Mouse (Mus musculus): ENCODE data around the gene Cbln3. TPM values are rescaled to one million over a fixed set of nuclear protein-coding genes. Genes with fewer than 3 reads are reported as not detected.

Cbln3 gene
- total and polyA plus RNA-seq, 3 experiments, result 0.17 to 0.26 (median 0.24) TPM

- H3K36me3 ChIP-seq (replicated peaks in 1 of 2; ENCODE audit: control insufficient read depth in 1 of 2, insufficient read depth in 1 of 2, low read length in 1 of 2), result no peaks in the 10 kb centered on the region
- H3K27me3 ChIP-seq (replicated peaks), result no peaks in the 10 kb centered on the region
- dilution Hi-C loops (cut with MboI; ENCODE audit: extremely low pct_ligation_motif_present, extremely low pct_unique_long_range_greater_than_20kb, low sequenced_read_pairs) (no loop called here), in situ Hi-C loops (cut with MboI; ENCODE audit: low pct_ligation_motif_present, low pct_unique_long_range_greater_than_20kb, low sequenced_read_pairs) (no loop called here)
- no peak for TF ChIP-seq SMC3 (IDR thresholded peaks at IDR 0.05; ENCODE audit: low read depth, low read length)
- no peak overlapping the region for H3K27ac ChIP-seq (ENCODE audit: insufficient read depth, low read depth)
- H3K4me1 ChIP-seq (ENCODE audit: control insufficient read depth in 1 of 2, insufficient read depth in 2 of 2), result peaks cover 0 to 7% of the 10 kb centered on the region in 2 experiments; a peak in 2 of 4 replicates
- H3K4me2 ChIP-seq (ENCODE audit: insufficient read depth, low read depth, poor library complexity, severe bottlenecking), result no peak overlapping the region
- H3K4me3 ChIP-seq (replicated peaks in 1 of 3; ENCODE audit: low read depth in 2 of 3, low read length in 2 of 3, poor library complexity in 1 of 3), result no peak overlapping the region
- H3K9me3 ChIP-seq (replicated peaks; ENCODE audit: low read length), result no peaks in the 10 kb centered on the region
- no peak overlapping the region for H3K9ac ChIP-seq (ENCODE audit: insufficient read depth, low read depth)
- H3K79me2 ChIP-seq (replicated peaks; ENCODE audit: control insufficient read depth, extremely low read depth, insufficient read depth, poor library complexity, severe bottlenecking), result no peaks in the 10 kb centered on the region
- no peak for DNase-seq (ENCODE audit: extremely low read depth)
Measured at GRCm38 (mm10) chr14:55838312-55838711, 45.9 kb downstream of the Cbln3 start.

GRCm38 (mm10) chr14:55834808-55835533 lies 49.2 kb downstream of the Cbln3 start:
- Histone ChIP-seq H3K9ac (ENCODE audit: insufficient read depth, low read depth) (no peak overlapping the region), H3K27ac (ENCODE audit: insufficient read depth, low read depth) (no peak overlapping the region), H3K79me2 (replicated peaks; ENCODE audit: control insufficient read depth, extremely low read depth, insufficient read depth, poor library complexity, severe bottlenecking) (no peaks in the 10 kb centered on the region), H3K36me3 (replicated peaks in 1 of 2; ENCODE audit: control insufficient read depth in 1 of 2, insufficient read depth in 1 of 2, low read length in 1 of 2) (no peaks in the 10 kb centered on the region), H3K4me1 (ENCODE audit: control insufficient read depth in 1 of 2, insufficient read depth in 2 of 2) (no peaks in the 10 kb centered on the region), H3K27me3 (replicated peaks) (peaks cover 10% of the 10 kb centered on the region), H3K4me3 (replicated peaks in 1 of 3; ENCODE audit: low read depth in 2 of 3, low read length in 2 of 3, poor library complexity in 1 of 3) (no peak overlapping the region), H3K4me2 (ENCODE audit: insufficient read depth, low read depth, poor library complexity, severe bottlenecking) (no peak overlapping the region), H3K9me3 (replicated peaks; ENCODE audit: low read length) (no peaks in the 10 kb centered on the region)
- in situ Hi-C loops (cut with MboI; ENCODE audit: low pct_ligation_motif_present, low pct_unique_long_range_greater_than_20kb, low sequenced_read_pairs), result no loop called here
- dilution Hi-C loops (cut with MboI; ENCODE audit: extremely low pct_ligation_motif_present, extremely low pct_unique_long_range_greater_than_20kb, low sequenced_read_pairs), result no loop called here
- DNase-seq (ENCODE audit: extremely low read depth), result no peak
- no peak for TF ChIP-seq JUN (IDR thresholded peaks at IDR 0.05; ENCODE audit: insufficient read depth, low read depth, low read length)
- no peak for TF ChIP-seq ZKSCAN1 (IDR thresholded peaks at IDR 0.05; ENCODE audit: borderline replicate concordance, low read depth, low read length)
- no peak for TF ChIP-seq JUND (conservative IDR thresholded peaks at IDR 0.05; ENCODE audit: low read depth, low read length)
- no peak for TF ChIP-seq EP300 (IDR thresholded peaks at IDR 0.05; ENCODE audit: low read length)

- peaks cover 19% of the 10 kb centered on the region for H3K27me3 ChIP-seq (replicated peaks)
Measured at GRCm38 (mm10) chr14:55833126-55833525, 51.1 kb downstream of the Cbln3 start.

More at GRCm38 (mm10) chr14:55833126-55833525, 51.1 kb downstream of the Cbln3 start:
- Histone ChIP-seq H3K27ac (ENCODE audit: insufficient read depth, low read depth) (no peak overlapping the region), H3K79me2 (replicated peaks; ENCODE audit: control insufficient read depth, extremely low read depth, insufficient read depth, poor library complexity, severe bottlenecking) (no peaks in the 10 kb centered on the region), H3K4me2 (ENCODE audit: insufficient read depth, low read depth, poor library complexity, severe bottlenecking) (no peak overlapping the region), H3K36me3 (replicated peaks in 1 of 2; ENCODE audit: control insufficient read depth in 1 of 2, insufficient read depth in 1 of 2, low read length in 1 of 2) (no peaks in the 10 kb centered on the region), H3K4me3 (replicated peaks in 1 of 3; ENCODE audit: low read depth in 2 of 3, low read length in 2 of 3, poor library complexity in 1 of 3) (no peak overlapping the region), H3K9me3 (replicated peaks; ENCODE audit: low read length) (no peaks in the 10 kb centered on the region), H3K9ac (ENCODE audit: insufficient read depth, low read depth) (no peak overlapping the region), H3K4me1 (ENCODE audit: control insufficient read depth in 1 of 2, insufficient read depth in 2 of 2) (peaks cover 0 to 4% of the 10 kb centered on the region in 2 experiments; a peak in 1 of 4 replicates)
- TF ChIP-seq ZC3H11A (IDR thresholded peaks at IDR 0.05; ENCODE audit: low read depth, low read length) (no peak), KAT2A (IDR thresholded peaks at IDR 0.05; ENCODE audit: insufficient replicate concordance, low read length) (no peak), SIN3A (IDR thresholded peaks at IDR 0.05; ENCODE audit: low read length) (no peak), ZNF384 (IDR thresholded peaks at IDR 0.05; ENCODE audit: low read depth, low read length) (no peak), ZMIZ1 (IDR thresholded peaks at IDR 0.05; ENCODE audit: low read depth, low read length) (no peak), JUN (IDR thresholded peaks at IDR 0.05; ENCODE audit: insufficient read depth, low read depth, low read length) (no peak), PAX5 (IDR thresholded peaks at IDR 0.05; ENCODE audit: low read length) (no peak), GABPA (IDR thresholded peaks at IDR 0.05; ENCODE audit: insufficient replicate concordance, low read depth, low read length) (no peak), ELF1 (IDR thresholded peaks at IDR 0.05; ENCODE audit: low read depth, low read length) (no peak), USF1 (IDR thresholded peaks at IDR 0.05; ENCODE audit: low read depth, low read length) (no peak), HCFC1 (IDR thresholded peaks at IDR 0.05; ENCODE audit: low read depth, low read length) (no peak)
- dilution Hi-C loops (cut with MboI; ENCODE audit: extremely low pct_ligation_motif_present, extremely low pct_unique_long_range_greater_than_20kb, low sequenced_read_pairs), result no loop called here
- DNase-seq (ENCODE audit: extremely low read depth), result no peak
- in situ Hi-C loops (cut with MboI; ENCODE audit: low pct_ligation_motif_present, low pct_unique_long_range_greater_than_20kb, low sequenced_read_pairs), result no loop called here

All from CH12.LX (cell line).